Mouse (Mus musculus) embryo, embryonic 11 days (tissue): ENCODE measurements at regions not wholly inside any gene's neighbourhood (a gene's known extent, or its start where the extent isn't known, plus 50 kb on each side); places are given as distances from the start of the nearest gene placed in this dataset.
"Not testable (repeated sequence)": the region's sequence is repeated elsewhere in the genome, so short reads cannot be mapped to it uniquely, and the experiment has no call there.

Experiments
- DNase-seq: peaks from one replicate; pipeline ENCODE4 v3.0.0-alpha.2; 2015

DNA sequence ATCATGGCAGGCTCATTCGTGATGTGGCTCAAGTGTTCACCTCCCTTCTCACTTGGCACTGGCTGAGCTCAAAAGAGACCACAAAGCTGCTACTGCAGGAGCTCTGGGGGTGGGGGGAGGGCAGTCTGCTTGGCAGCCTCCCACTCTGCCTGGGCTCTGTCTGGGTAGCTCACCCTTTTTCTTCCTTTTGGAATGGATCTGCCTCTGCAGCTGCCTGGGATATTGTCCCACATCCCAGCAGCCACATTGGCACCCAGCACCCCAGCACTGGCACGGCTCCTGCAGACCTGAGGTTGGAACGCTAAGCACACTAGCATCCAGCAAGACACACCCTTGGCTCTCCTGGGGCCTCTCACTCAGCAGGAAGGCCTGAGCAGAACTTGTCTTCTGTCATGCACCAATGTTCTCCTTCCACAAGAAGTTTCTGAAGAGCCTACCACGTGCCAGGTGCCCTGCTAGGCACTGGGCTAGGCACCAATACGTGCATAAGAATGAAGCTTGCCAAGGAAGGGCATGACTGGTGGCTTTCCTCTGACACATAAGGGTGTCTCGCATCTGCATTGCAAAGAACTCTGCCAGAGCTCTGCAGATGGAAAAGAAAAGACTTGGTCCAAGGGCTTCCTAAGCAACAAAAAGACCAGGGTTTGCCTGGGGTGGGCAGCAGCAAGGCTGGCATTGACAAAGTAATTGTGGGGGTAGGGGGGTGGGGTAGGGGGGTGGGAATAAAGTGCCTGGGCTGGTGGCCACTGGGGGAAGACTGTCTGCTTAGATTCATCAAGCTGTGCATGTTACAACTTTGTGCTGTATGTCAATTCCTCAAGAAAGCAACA is 112.1 kb upstream of the Sipa1l1 start:
- not testable (repeated sequence) for DNase-seq

DNA sequence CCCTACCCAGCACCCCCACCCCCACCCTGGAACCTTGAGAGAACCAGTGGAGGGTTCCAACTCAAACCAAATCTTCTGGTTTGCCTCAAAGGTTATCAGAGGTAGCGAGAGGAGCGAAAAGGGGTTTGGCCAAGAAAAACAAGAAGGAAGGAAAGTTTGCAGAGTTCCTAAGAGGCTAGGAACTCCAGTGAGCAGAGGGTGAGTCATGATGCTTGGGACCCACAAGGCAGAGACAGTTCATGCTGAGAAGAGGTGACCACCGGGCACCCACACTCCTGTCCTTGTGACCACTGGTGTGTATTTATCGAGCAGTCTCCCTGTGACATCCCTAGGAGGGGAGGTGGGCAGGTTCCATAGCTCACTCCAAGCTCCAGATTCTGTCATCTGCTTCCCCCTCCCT is 104.1 kb upstream of the Sipa1l1 start:
- no peak for DNase-seq

DNA sequence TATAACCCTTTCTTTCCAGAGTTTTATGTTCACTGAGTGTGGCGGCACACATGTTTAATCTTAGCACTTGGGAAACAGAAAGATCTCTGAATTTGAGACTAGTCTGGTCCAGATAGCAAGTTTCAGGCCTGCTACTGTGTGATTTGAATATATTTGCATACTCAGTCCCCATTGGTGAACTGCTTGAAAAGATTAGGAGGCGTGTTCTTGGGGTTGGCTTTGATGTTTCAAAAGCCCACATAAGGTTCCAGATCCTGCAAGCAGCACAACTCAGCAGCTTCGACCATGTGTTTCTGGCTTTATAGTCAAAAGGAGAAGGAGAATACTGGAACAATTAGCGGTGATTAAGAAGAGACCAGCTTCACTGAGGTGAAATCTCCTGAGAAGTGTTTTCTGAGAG is 102.3 kb upstream of the Sipa1l1 start:
- DNase-seq: peak; percentile 44

DNA sequence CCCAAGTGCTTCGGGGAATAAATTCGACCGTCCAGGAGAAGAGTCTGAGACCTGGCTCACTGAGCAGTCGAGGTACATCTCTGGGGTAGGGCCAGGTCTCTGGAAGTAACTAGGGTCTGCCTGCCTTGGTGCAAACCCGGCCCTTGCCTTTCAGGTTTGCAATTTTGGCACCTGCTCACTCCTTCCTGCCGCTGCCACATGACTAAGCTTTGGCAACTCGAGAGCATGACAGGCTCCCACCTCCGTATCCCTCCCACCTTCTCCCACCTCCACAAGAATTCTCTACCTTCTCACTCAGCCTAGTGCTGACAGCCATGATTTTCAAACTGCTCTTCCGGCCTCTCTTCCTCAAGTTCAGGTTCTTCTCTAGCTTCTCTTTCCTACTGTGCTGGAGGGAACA is 99.5 kb upstream of the Sipa1l1 start:
- DNase-seq: no peak

DNA sequence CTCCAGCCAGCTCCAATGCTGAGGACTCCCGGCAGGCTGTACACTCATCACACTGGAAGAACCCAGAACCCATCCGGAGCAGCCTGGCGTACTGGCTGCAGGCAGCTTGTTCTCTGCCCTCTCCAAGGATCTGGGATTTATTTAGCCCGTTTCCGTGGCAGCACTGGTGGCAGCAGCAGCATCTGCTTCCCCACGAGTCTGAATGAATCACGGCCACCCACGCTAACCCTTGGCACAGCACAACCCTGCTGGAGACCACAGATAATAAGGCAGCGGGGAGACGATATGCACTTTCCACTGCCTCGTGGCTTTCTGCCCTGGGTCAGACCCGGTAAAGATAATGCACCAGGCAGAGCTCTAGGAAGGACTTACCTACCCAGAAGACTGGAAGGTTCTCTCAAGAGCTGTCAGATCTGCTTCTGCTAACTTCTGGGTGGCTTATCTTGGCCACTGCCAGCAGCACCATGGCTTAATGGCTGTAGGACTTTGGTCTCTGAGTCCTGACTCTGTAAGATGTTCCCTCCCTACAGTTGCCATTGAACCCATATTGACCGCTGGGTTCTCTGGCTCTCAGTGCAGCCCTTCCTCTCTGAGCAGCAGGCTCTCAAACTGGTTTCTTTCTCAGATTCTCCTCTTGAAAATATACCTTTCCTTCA is 96.2 kb upstream of the Sipa1l1 start:
- no peak for DNase-seq

DNA sequence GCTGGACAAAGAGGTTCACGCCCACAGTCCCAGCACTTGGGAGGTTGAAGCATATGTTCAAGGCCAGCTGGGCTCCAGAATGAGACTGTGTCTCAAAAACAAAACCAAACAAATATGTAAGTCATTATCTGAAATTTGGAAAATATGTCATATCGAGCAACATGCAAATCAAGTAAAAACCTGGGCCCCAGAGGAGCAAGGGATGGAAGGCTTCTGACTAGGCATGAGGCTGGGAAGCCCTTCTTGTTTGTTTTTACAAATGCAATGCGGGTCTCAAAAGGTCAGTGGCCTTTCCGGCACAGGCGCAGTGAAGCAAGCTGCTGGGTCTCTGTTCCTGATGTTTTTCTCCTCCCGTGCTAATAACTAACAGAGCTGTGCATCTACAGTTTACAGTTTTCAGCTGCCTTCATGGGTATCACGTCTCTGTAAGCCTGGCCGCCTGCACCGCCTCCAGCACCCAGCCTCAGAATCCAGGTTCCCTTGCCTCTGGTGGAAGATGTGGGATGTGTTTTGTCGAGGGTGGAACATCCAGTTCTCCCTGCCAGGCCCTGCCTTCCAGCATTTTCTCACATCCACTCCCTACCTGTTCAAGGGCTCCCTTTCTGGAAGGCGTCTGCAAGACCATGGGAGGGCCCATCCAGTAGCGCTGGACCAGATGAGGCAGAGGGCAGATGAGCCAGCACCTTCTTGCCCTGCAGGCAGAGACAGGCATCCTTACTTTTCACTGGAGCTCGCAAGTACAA is 93.5 kb upstream of the Sipa1l1 start:
- DNase-seq: peak; percentile 55

DNA sequence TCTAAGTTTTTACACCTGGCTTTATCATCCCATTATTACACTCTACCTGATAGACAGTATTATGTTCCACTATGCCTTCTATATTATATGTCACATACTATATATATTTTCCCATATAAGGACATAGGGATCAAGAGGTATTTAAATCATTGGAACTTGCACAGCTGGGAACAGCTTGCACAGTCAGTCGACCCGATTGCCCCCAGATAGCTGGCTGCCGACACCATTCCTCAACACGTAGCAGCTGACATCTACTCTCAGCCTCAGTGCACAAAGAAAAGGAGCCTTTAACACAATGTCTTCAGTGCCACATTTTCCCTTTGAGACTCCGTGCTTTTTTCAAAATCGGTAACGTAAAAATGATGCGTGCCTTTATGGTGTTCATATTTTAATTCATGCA is 92.4 kb upstream of the Sipa1l1 start:
- no peak for DNase-seq

DNA sequence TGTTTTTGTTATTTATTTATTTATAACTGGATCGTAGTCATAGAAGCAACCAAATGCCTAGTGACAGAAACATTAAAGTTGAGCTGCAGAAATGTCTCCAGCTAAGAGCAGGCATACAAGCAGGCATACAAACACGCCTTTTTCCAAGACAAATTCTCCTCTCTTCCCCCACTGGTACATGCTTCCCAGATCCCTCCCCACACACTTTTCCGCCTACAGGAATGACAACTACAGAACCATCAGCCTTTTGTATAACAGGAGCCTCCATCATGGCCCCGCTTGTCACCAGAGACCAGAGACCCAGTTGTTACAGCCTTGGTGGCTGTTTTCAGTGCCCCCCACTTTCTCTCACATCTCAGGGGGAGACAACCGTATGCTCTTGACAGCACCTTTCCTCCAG is 91.2 kb upstream of the Sipa1l1 start:
- no peak for DNase-seq

DNA sequence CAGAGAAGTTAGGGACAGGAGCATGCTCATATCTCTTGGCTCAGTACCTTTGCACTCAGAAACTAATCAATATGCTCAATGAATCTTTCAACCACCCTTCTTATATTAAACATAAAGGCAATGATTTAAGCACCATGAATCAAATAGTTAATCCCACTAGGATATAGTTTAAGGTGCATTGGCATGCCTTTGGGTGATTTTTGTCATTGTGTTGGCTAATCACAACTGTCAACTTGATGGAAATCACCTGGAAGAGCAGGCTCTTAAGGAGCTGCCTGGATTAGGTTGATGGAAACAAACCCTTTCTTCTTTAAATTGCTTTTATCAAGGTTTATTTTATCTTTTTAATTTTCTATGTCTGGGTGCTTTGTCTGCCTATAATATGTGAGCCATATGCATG is 90.4 kb upstream of the Sipa1l1 start:
- DNase-seq: no peak

DNA sequence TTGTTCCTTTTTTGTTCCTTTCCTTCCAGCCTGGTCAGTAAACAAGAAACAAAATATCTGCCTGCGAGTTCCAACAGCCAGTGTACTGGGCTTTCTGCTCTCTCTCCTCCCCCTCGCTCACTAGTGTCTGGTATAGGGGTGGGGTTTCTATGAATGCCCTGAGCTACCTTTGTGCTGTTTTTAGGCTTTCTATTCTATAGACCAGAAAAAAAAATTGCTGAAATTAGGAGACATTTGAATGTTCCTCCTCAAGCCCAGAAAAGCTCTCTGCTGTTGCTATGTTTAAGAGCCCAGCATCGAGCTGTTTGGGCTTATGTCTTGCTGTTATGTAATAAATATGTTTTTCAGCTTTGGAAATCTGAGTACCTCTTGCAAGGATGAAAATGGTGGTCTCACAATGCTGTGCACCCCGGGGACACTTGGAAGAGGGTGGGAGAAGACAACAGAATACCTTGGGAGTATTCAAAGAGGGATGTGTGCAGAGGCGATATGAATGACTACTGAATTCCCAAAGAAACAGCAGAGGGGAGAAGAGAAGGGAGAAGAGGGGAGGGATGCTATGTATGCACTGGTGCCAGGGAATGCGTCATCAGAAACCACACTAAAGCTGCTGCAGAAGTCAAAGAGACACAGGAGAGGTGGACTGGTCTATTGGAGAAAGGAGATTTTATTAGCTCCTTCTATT is 88.8 kb upstream of the Sipa1l1 start:
- no peak for DNase-seq

DNA sequence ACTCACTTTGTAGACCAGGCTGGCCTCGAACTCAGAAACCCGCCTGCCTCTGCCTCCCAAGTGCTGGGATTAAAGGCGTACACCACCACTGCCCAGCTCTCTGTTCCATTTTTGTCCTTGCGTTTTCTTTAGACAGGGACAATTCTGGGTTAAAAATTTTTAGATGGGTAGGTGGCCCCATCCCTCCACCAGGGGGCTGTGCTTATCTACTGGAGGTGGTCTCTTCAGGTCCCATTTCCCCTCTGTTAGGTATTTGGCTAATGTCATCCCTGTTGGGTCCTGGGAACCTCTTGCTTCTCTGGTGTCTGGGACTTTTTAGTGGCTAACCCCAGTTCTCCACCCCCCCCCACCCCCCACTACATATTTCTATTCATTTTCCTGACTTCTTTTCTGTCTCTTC is 86.5 kb upstream of the Sipa1l1 start:
- not testable (repeated sequence) for DNase-seq

DNA sequence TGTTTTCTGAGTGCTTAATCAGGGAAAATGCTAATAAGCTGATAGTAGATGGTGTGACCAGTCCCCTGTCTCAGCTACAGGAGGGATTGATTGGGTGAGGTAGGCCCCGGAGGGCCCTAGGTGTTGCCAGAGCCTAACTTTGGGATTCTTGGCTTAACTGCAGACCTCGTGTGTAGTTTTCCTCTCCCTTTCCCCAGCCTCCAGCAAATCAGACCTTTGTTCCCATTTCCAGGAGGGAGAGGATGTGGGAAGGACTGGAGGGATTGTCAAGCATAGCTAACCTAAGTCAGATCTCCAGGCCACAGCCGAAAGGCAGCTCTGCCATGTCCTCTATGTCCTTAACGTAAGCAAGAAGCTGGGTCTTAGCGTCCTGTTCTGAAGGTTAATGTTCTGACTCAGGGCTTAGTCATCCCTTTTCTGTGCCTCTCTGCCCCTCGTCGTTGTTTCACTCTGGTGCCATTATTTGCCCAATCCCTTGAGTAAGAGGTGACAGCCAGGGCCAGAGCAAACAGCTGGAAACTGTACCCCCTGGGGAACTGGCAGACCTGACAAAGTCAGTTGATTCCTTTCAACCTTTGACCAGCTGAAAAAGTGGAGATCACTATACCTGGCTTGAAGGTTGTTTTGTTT is 83.2 kb upstream of the Sipa1l1 start:
- DNase-seq: no peak

DNA sequence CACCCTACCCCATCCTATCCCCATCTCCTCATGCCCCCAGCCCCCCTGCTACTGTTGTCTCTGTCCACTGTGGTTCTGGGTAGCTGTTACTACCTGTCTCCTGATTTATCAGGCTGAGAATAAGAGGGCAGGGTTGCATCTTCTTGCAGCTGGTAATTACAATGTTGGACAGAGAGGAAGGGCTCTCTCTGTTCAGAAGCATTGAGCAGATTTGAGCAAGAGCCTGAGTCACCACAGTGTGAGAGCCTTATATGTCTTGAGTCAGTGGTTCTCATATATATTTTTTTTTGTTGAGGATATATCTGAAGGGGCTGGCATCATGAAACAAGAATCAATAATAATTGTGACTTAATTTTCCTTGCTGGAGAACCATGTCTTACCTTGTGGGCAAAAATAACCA is 82.7 kb upstream of the Sipa1l1 start:
- DNase-seq: no peak

DNA sequence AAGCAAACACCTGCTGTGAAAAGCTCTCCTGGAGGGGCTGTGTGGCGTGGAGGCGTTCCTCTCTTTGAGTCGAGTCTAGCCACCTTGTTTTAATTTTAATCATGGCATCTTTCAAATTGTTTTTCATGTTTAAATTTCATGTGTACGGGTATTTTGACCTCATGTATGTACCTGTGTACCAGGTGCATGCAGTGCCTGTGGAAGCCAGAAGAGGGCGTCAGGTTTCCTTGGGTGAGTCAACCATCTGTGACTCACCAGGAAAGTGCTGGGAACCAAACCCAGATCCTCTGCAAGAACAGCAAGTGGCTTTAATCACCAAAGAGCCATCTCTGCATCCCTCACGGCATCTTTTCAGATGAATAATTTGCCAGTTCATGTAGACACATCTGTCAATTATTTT is 79.8 kb upstream of the Sipa1l1 start:
- no peak for DNase-seq

DNA sequence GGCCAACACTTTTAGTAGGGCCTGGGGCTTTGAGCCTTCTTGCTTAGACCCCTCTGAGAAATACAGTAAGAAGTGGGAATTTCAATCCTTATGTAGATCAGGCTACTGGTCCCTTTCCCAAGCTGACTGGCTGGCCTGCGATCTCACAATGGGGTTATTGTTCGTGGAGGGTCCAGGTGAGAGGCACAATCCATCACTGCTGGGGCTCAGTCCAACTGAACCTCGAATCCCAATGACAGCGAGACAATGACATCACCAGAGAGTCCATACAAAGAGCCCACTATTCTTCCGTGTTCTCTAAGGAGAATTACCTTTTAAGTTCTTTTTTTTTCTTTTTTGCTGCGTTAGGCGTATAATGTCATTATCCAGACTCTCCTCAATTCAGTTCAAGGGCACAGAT is 75.8 kb upstream of the Sipa1l1 start:
- peak; percentile 26 for DNase-seq

DNA sequence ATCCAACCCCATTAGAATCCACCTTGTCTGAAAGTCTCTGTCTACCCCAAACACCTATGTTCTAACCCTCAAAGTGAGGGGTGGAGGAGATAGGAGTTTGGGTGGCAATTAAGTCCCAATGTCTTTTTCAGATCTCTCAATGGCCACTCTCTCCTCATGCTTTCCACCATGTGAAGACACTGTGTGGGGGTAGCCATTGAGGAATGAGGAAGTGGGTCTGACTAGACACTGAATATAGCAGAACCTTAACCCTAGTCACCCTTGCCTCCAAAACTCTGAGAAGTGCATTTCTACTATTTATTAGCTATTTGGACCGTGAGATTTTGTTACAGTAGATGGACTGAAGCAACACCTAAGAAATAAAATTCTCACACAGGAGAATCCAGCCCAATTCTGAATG is 73.7 kb upstream of the Sipa1l1 start:
- no peak for DNase-seq

DNA sequence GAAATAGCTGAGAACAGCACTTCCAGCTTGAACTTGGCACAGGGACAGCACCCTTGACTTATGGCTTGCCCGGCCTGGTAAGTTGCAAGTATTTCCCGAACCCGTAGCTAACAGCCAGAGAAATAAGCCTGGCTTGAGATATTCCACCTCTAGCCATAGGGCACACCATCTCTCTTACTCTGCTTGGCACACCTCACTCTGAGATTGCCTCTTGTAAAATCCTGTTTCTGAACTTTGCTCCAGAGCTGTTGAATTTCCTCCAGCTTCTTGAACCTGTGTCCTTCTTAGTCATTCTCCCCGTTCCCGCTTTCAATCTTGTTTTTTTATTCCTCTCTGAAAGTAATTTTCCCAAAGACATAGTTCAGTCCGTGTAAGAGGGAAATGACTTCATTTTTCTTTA is 72.0 kb upstream of the Sipa1l1 start:
- no peak for DNase-seq

DNA sequence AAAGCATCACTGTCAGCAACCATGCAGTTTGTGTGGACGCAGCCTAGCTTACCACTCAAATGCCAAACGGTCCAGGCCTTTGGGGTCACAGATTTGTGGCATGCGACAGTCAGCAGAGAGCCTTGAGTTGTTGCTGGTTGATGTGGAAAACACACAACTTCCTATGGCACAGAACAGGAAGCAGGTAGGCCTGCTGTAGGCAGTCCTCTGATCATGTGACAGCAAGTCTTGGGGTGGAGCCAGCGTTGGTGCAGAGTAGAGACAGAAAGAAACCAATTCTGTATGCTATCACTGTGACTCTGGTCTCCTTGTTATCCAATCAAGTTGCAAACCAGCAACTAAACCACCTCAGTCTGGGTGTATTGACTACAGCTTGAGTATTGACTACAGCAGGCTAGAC is 71.5 kb upstream of the Sipa1l1 start:
- DNase-seq: no peak

DNA sequence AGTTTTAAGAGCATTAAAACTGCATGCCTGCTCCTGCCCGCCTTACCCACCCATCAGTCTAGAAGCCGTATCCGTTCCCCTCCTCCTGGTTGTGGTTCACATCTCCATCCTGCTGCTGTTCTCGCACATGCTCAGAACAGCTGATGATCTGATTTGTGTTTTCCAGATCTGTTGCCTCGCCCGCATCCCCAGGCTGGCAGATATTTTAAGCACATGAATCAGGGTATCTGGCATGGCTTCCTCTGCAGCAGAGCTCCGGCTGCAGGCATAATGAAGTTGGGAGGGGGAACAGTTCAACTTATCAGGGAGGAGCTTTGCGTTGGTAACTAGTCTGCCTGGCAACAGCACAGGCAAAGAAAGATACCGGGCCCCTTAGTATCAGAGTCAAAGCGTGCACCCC is 64.9 kb upstream of the Sipa1l1 start:
- DNase-seq: no peak

DNA sequence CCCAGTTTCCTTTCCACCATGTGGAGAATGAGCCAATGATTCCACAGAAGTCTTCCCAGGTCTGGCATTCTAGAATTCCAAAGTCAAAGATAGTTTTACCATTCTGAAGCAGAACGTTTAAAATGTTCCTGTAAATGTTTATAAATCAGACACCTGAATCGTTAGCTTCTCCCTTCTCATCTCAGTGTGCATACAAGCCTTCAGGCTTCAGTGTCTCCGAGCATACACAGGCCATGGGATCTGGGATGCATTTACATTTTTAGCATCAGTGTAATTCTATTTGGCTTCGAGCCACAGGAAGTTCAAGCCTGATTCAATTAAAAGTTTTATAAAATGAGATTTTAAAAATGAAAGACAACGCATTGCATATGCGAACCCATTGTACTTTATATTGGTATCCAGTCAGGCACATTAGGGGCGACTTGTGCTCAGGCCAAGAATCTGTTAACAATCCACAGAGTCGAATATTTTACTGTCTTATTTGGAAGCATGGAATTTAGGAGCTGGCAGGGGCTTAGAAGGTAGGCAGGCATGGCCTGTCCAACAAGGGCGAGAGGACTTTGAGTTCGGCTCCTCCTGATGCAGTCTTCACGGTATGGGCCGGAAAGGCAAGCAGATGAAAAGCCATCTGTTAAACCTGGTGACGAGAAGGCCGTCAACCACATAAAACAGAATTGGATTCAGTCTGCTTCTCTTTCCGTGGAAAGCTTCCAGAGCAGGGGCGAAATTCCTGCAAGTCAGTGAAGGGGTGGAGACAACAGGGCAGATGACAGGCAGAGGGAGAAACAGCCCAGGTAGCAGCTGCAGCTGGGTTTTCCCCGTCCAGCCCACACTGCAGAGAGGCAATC is 63.7 kb upstream of the Sipa1l1 start:
- no peak for DNase-seq

DNA sequence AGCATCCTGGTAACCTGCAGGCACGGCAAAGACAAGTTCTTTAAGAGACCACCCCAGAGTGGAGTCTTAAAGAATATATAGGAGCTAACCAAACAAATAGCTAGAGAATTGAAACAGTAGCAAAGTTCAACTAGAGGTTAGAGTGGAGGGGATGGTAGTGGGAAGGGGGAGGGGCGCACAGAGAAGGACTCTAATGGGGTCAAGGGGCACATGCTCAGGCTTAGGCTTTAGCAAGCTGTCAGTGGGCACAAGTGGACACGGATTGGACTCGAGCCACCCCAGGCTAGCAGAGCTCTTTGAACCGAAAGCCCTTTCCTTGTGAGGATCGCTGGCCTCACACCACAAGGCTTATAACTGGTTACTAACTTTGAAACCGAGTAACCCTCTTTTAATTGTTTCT is 53.4 kb upstream of the Sipa1l1 start:
- DNase-seq: no peak
